Mouse (Mus musculus): ENCODE measurements around the gene Olfr283.

GRCm38 (mm10) chr15:98402356-98402755 lies 21.6 kb upstream of the Olfr283 start:
- TF ChIP-seq EP300 (IDR thresholded peaks at IDR 0.05; ENCODE audit: insufficient read depth, low read depth, low read length) (no peak), CTCF (IDR thresholded peaks at IDR 0.05; ENCODE audit: low read depth, low read length) (no peak), POLR2A (IDR thresholded peaks at IDR 0.05; ENCODE audit: insufficient read depth, low read length) (no peak)

All from ES-Bruce4 (cell line).